16 mouse cellular contexts compared by ENCODE assay signal in genomic region chr10:121996500-121996899, GRCm38 (mm10). TPM values are rescaled to one million over a fixed set of nuclear protein-coding genes. Genes with fewer than 3 reads are reported as not detected.
DNase-seq lines count a peak whose midpoint lies in the region; ATAC-seq and TF ChIP-seq lines count a peak whose summit lies in the region.
"Had no signal": no experiment of that assay in that cellular context is flagged by ENCODE, and none has a peak within 500 bp of the region (broad histone marks: within the 10 kb centered on the region; RNA-seq: fewer than 3 reads in every experiment).

No protein-coding gene starts in this region.

- WGBS in hindbrain, postnatal 0 days = 19% methylated on average over 4 of the region's 4 CpGs
- WGBS in midbrain, embryonic 16.5 days = 6% methylated on average over 4 of the region's 4 CpGs

- no peaks in the 10 kb centered on the region for H3K27me3 ChIP-seq in hindbrain, postnatal 0 days (ENCODE audit: insufficient read depth, low read length)
- no peaks in the 10 kb centered on the region for H3K27me3 ChIP-seq in midbrain, embryonic 16.5 days (ENCODE audit: control insufficient read depth, insufficient read depth, low read depth, low read length)
- H3K27me3 ChIP-seq: CH12.LX; embryonic facial prominence, embryonic 15.5 days; heart, embryonic 12.5 days; intestine, embryonic 15.5 days; limb, embryonic 12.5 days; liver, embryonic 13.5 days had no signal

- DNase-seq in embryo, embryonic 10 days (ENCODE audit: low spot score) = peak; percentile 63
- DNase-seq in embryo, embryonic 9.5 days (ENCODE audit: extremely low spot score) = no peak
- peak; percentile 59 for DNase-seq in embryo, embryonic 10.5 days (ENCODE audit: low spot score)
- peak; percentile 67 for DNase-seq in hindbrain, postnatal 0 days (ENCODE audit: low spot score)
- no peak for DNase-seq in right cerebral cortex, adult 2 months (ENCODE audit: low spot score in 2 of 2)
- DNase-seq: liver, embryonic 13.5 days; thymus, postnatal 4 days had no signal

- TF ChIP-seq CTCF in hindbrain, postnatal 0 days (IDR thresholded peaks at IDR 0.05; ENCODE audit: low read depth) = no peak

- no peak overlapping the region for H3K4me2 ChIP-seq in hindbrain, postnatal 0 days (ENCODE audit: low read depth, low read length)
- H3K4me2 ChIP-seq in midbrain, embryonic 16.5 days (ENCODE audit: low read length) = no peak overlapping the region
- H3K4me2 ChIP-seq: embryonic facial prominence, embryonic 15.5 days; heart, embryonic 12.5 days; intestine, embryonic 15.5 days; limb, embryonic 12.5 days; liver, embryonic 13.5 days had no signal

- H3K36me3 ChIP-seq in hindbrain, postnatal 0 days (ENCODE audit: insufficient read depth, low read length) = no peaks in the 10 kb centered on the region
- H3K36me3 ChIP-seq in midbrain, embryonic 16.5 days (ENCODE audit: control insufficient read depth, insufficient read depth, low read length) = no peaks in the 10 kb centered on the region
- H3K36me3 ChIP-seq: embryonic facial prominence, embryonic 15.5 days; heart, embryonic 12.5 days; intestine, embryonic 15.5 days; limb, embryonic 12.5 days; liver, embryonic 13.5 days had no signal

- no peak overlapping the region for H3K4me3 ChIP-seq in hindbrain, postnatal 0 days (ENCODE audit: low read length)
- H3K4me3 ChIP-seq in midbrain, embryonic 16.5 days (ENCODE audit: low read depth, low read length) = no peak overlapping the region
- H3K4me3 ChIP-seq: embryonic facial prominence, embryonic 15.5 days; heart, embryonic 12.5 days; intestine, embryonic 15.5 days; limb, embryonic 12.5 days; liver, embryonic 13.5 days had no signal

- ATAC-seq in hindbrain, postnatal 0 days = peak; percentile 75
- ATAC-seq in midbrain, embryonic 16.5 days = no peak
- ATAC-seq in megakaryocyte-erythroid progenitor cell, adult 5-6 weeks (replicated peaks; ENCODE audit: low FRiP score, low TSS enrichment, poor library complexity, severe bottlenecking) = no peak
- ATAC-seq in granulocyte monocyte progenitor cell, adult 5-6 weeks (replicated peaks; ENCODE audit: poor library complexity, severe bottlenecking) = no peak
- ATAC-seq: intestine, embryonic 15.5 days had no signal

- peaks cover 14% of the 10 kb centered on the region; the same call in 1 of the 2 replicates for H3K4me1 ChIP-seq in hindbrain, postnatal 0 days (ENCODE audit: insufficient read depth, low read length)
- peaks cover 31% of the 10 kb centered on the region for H3K4me1 ChIP-seq in midbrain, embryonic 16.5 days (ENCODE audit: control insufficient read depth, insufficient read depth, low read length)

- no peak overlapping the region for H3K9ac ChIP-seq in hindbrain, postnatal 0 days (replicated peaks; ENCODE audit: low read length)
- H3K9ac ChIP-seq in midbrain, embryonic 16.5 days (ENCODE audit: low read depth, low read length) = no peak overlapping the region
- H3K9ac ChIP-seq: embryonic facial prominence, embryonic 15.5 days; heart, embryonic 12.5 days; intestine, embryonic 15.5 days; limb, embryonic 12.5 days; liver, embryonic 13.5 days had no signal

- H3K9me3 ChIP-seq in hindbrain, postnatal 0 days (ENCODE audit: low read length) = no peaks in the 10 kb centered on the region
- H3K9me3 ChIP-seq in midbrain, embryonic 16.5 days (replicated peaks; ENCODE audit: control insufficient read depth, low read length, poor library complexity, severe bottlenecking) = no peaks in the 10 kb centered on the region
- H3K9me3 ChIP-seq: embryonic facial prominence, embryonic 15.5 days; heart, embryonic 12.5 days; intestine, embryonic 15.5 days; limb, embryonic 12.5 days; liver, embryonic 13.5 days had no signal

- peak overlapping the region; percentile 65; the same call in 1 of the 2 replicates for H3K27ac ChIP-seq in hindbrain, postnatal 0 days
- H3K27ac ChIP-seq in midbrain, embryonic 16.5 days (ENCODE audit: low read length) = peak overlapping the region; percentile 3
- H3K27ac ChIP-seq: embryonic facial prominence, embryonic 15.5 days; intestine, embryonic 15.5 days; kidney, postnatal 0 days; limb, embryonic 12.5 days; liver, embryonic 13.5 days had no signal

RNA-seq across cellular contexts. Expression of gene Srgap1, which starts 50.6 kb away (rescaled TPM):
- total RNA-seq in hindbrain, postnatal 0 days (2014; rRNA removed) = 18.8 and 27.9 TPM in 2 replicates
- 24.4 TPM in 2 replicates for polyA plus RNA-seq in hindbrain, postnatal 0 days (2015; fragmentation: Nextera tagmentation; extraction: Ambion mirVana)
- polyA plus RNA-seq in midbrain, embryonic 16.5 days (2015; fragmentation: Nextera tagmentation; extraction: Ambion mirVana) = 34.4 and 42.1 TPM in 2 replicates
- 0.07 and 0.84 TPM in 2 replicates for total RNA-seq in megakaryocyte-erythroid progenitor cell, adult 5-6 weeks (2014; fragmentation: Nextera tagmentation)
- not detected in 2 replicates for total RNA-seq in megakaryocyte-erythroid progenitor cell, adult 5-6 weeks (2017)
- total RNA-seq in granulocyte monocyte progenitor cell, adult 5-6 weeks (2014; fragmentation: Nextera tagmentation) = not detected in 2 replicates
- total RNA-seq in granulocyte monocyte progenitor cell, adult 5-6 weeks (2017) = under 0.01 TPM in 1 of 2 replicates, not detected in the other
- total RNA-seq: CH12.LX had no signal

Comparison
In these comparisons a context has a peak if more than half of its experiments do, and no peak if none do; other contexts are left out.
1. DNase-seq: peak in embryo, embryonic 10 days (single experiment), embryo, embryonic 10.5 days (single experiment) and hindbrain, postnatal 0 days (single experiment); none in embryo, embryonic 9.5 days (single experiment) and right cerebral cortex, adult 2 months (0 of 2).
2. RNA of gene Srgap1, which starts 50.6 kb away (total RNA-seq): 18.8 to 27.9 TPM in hindbrain, postnatal 0 days; 0.07 to 0.84 TPM in megakaryocyte-erythroid progenitor cell, adult 5-6 weeks and under 0.01 TPM in granulocyte monocyte progenitor cell, adult 5-6 weeks; every median in the first group is over 10 times any median in the second.